Mouse (Mus musculus) thymus, postnatal 10 days (tissue): Measurements from ENCODE around the gene Gm6904.
"Not testable (repeated sequence)": the region's sequence is repeated elsewhere in the genome, so short reads cannot be mapped to it uniquely, and the experiment has no call there.

ENCODE experiments used
- DNase-seq, 2 experiments: peaks; one replicate each; pipeline ENCODE4 v3.0.0; 2021; ENCODE audit warnings: low spot score in 2 of 2

The Gm6904 gene

GRCm38 (mm10) chr14:59260056-59260455, at the start of gene Gm6904:
TSS of gene Gm6904 (minus strand) at chr14:59260216.
- DNase-seq, result peak in 1 of 2 experiments; percentile 3

- DNase-seq, result not testable (repeated sequence)
Observed at GRCm38 (mm10) chr14:59297391-59297790, 37.4 kb upstream of the Gm6904 start, which contains the start of gene Phf11a. TSS of gene Phf11a (minus strand) at chr14:59297522.

GRCm38 (mm10) chr14:59291769-59292168, 31.8 kb upstream of the Gm6904 start:
- DNase-seq, result not testable (repeated sequence)

- DNase-seq, result not testable (repeated sequence)
Observed at GRCm38 (mm10) chr14:59274961-59275360, 14.9 kb upstream of the Gm6904 start.

- not testable (repeated sequence) for DNase-seq
Observed at GRCm38 (mm10) chr14:59255861-59256260, 4.2 kb downstream of the Gm6904 start.

GRCm38 (mm10) chr14:59250350-59250749, 9.7 kb downstream of the Gm6904 start:
- DNase-seq, result not testable (repeated sequence)

- no peak for DNase-seq
Observed at GRCm38 (mm10) chr14:59233635-59234034, 26.4 kb downstream of the Gm6904 start.

GRCm38 (mm10) chr14:59232003-59232402, 28.0 kb downstream of the Gm6904 start:
- no peak for DNase-seq

GRCm38 (mm10) chr14:59230331-59230966, 29.6 kb downstream of the Gm6904 start:
- no peak for DNase-seq

- no peak for DNase-seq
Observed at GRCm38 (mm10) chr14:59229822-59230221, 30.2 kb downstream of the Gm6904 start.

GRCm38 (mm10) chr14:59226240-59226639, 33.8 kb downstream of the Gm6904 start:
- no peak for DNase-seq

GRCm38 (mm10) chr14:59219241-59219640, 40.8 kb downstream of the Gm6904 start:
- DNase-seq, result no peak

GRCm38 (mm10) chr14:59209816-59210215, 50.2 kb downstream of the Gm6904 start:
- no peak for DNase-seq

- no peak for DNase-seq
Observed at GRCm38 (mm10) chr14:59209003-59209402, 51.0 kb downstream of the Gm6904 start.

GRCm38 (mm10) chr14:59205976-59206583, 53.9 kb downstream of the Gm6904 start:
- DNase-seq, result no peak

- no peak for DNase-seq
Observed at GRCm38 (mm10) chr14:59205461-59205860, 54.6 kb downstream of the Gm6904 start.

GRCm38 (mm10) chr14:59201604-59202215, 58.3 kb downstream of the Gm6904 start:
- DNase-seq, result no peak

- DNase-seq, result peak; percentile 92 to 95
Observed at GRCm38 (mm10) chr14:59200711-59201603, 59.1 kb downstream of the Gm6904 start, which contains the start of gene Rcbtb1. TSS of gene Rcbtb1 (plus strand) at chr14:59201209.
